Mouse (Mus musculus) macrophage (primary cell): ENCODE measurements around the gene 0610009B22Rik. TPM values are rescaled to one million over a fixed set of nuclear protein-coding genes. Genes with fewer than 3 reads are reported as not detected.
A peak's percentile ranks its signal among the peaks of the same experiment; 100 is the strongest.
"Not testable (repeated sequence)": the region's sequence is repeated elsewhere in the genome, so short reads cannot be mapped to it uniquely, and the experiment has no call there.

ENCODE experiments used
- H3K27ac ChIP-seq: fragments of 350-480 bp; formaldehyde crosslinking; 2 replicates; pipeline ENCODE4 v1.9.0; 2021
- H3K36me3 ChIP-seq: fragments of 350-480 bp; formaldehyde crosslinking; 2 replicates; pipeline ENCODE4 v1.9.0; 2021; ENCODE audit errors: inconsistent target
- H3K4me3 ChIP-seq: fragments of 350-480 bp; formaldehyde crosslinking; 2 replicates; pipeline ENCODE4 v1.9.0; 2021; ENCODE audit errors: inconsistent target
- H3K79me2 ChIP-seq: fragments of 350-480 bp; formaldehyde crosslinking; 2 replicates; pipeline ENCODE4 v1.9.0; 2021; ENCODE audit errors: inconsistent target
- WGBS: methylation state at CpG from one replicate; pipeline ENCODE4 v1.1.7; 2026; ENCODE audit warnings: inconsistent platforms; ENCODE audit not compliant: missing documents; 5-methylcytosine and 5-hydroxymethylcytosine counted together
- polyA plus RNA-seq: library from polyadenylated mRNA; stranded (reverse); fragments of 250-400 nt; gene quantifications from 3 replicates; pipeline ENCODE4 v1.2.4, GENCODE M21; 2018; ENCODE audit warnings: inconsistent platforms
- total RNA-seq, 78 experiments: library from RNA; depleted of rRNA; stranded (reverse); fragments of 250-400 nt; gene quantifications; 1 replicate in 9 of 78; 2 replicates in 24 of 78; 3 replicates in 43 of 78; 4 replicates in 2 of 78; pipeline ENCODE4 v1.2.4; 2018; ENCODE audit warnings: inconsistent platforms in 56 of 78

0610009B22Rik gene
- 1 to 10 TPM in 16 of 26 experiments, under 1 TPM in 1, not detected in 9; 0.90 to 5.7 (median 2.2) TPM for total RNA-seq (2018; cell fraction: chromatin; rRNA removed)
- total RNA-seq (2018; cell fraction: cytosol; rRNA removed): 10 to 100 TPM; 15.0 to 46.2 (median 27.1) TPM
- total RNA-seq (2018; cell fraction: nucleus; rRNA removed): 10 to 100 TPM in 4 of 26 experiments, 1 to 10 TPM in 21, not detected in 1; 1.9 to 13.4 (median 5.8) TPM
- polyA plus RNA-seq: 31.2 to 56.1 TPM (median 46.3 TPM) in 3 replicates

GRCm38 (mm10) chr11:51688330-51689328 is at the start of gene 0610009B22Rik:
0610009B22Rik (minus strand) TSS chr11:51688874.
- WGBS: under 1% methylated on average over 59 of the region's 60 CpGs
- Histone ChIP-seq H3K27ac (peak within 1 kb of the TSS; percentile 97), H3K79me2 (peaks cover 20% of the 10 kb centered on the region), H3K4me3 (peak within 1 kb of the TSS; percentile 97), H3K36me3 (no peaks in the 10 kb centered on the region)

- not testable (repeated sequence) for H3K27ac ChIP-seq, H3K4me3 ChIP-seq
- WGBS: 92% methylated on average over 7 of the region's 13 CpGs
- Histone ChIP-seq H3K36me3 (peaks cover 44% of the 10 kb centered on the region), H3K79me2 (peaks cover 22% of the 10 kb centered on the region; the same call in 1 of the 2 replicates)
Observed at GRCm38 (mm10) chr11:51734218-51734617, 45.5 kb upstream of the 0610009B22Rik start.

GRCm38 (mm10) chr11:51732883-51733282 is 44.2 kb upstream of the 0610009B22Rik start:
- H3K36me3 ChIP-seq: peaks cover 48% of the 10 kb centered on the region
- 18% methylated on average over 1 of the region's 1 CpGs for WGBS

DNA sequence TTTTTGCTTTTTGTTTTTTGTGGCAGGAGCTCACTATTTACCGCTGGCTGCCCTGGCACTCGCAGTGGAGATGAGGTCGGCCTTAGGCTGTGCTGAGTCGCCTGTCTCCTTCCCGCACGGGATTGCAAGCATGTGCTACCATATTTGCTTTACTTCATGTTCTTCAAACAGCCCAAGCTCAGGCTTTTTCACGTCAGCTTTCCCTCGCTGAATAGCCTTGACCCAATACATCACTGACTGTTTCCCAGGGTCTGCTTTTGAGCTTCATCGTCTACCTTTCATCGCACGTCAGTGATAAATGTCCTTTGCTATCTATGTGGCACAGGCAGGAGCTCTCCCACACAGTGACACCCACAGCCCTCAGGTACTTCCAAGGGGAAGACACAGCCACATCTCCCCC is 32.4 kb upstream of the 0610009B22Rik start:
- Histone ChIP-seq H3K4me3 (no peak overlapping the region), H3K79me2 (no peaks in the 10 kb centered on the region), H3K27ac (no peak overlapping the region), H3K36me3 (peaks cover 68% of the 10 kb centered on the region)
- WGBS: 93% methylated on average over 11 of the region's 11 CpGs

More at GRCm38 (mm10) chr11:51732883-51733282, 44.2 kb upstream of the 0610009B22Rik start:
- H3K27ac ChIP-seq: no peak overlapping the region
- H3K79me2 ChIP-seq: peaks cover 10% of the 10 kb centered on the region; the same call in 1 of the 2 replicates
- no peak overlapping the region for H3K4me3 ChIP-seq

GRCm38 (mm10) chr11:51707080-51707479 is 18.4 kb upstream of the 0610009B22Rik start:
- peaks cover 66% of the 10 kb centered on the region for H3K36me3 ChIP-seq
- no peak overlapping the region for H3K27ac ChIP-seq
- no peaks in the 10 kb centered on the region for H3K79me2 ChIP-seq
- no peak overlapping the region for H3K4me3 ChIP-seq
- whole genome bisulfite sequencing: 95% methylated on average over 6 of the region's 13 CpGs

DNA sequence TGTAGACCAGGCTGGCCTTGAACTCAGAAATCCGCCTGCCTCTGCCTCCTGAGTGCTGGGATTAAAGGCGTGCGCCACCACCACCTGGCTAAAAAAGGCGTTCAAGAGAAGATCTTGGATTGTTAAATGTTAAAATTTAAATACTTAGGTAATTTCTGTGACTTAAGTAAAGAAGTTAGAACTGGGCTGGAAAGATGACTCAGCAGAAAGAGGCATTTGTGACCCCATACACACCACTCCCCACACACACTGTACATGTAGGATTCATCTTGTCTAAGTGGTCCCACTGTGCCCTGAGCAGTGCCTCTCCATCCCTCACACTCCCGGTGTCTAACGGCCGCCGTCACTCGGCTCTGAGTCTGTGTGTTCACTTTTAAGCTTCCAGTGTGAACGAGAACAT is 17.8 kb upstream of the 0610009B22Rik start:
- Histone ChIP-seq H3K4me3 (no peak overlapping the region), H3K27ac (no peak overlapping the region), H3K79me2 (no peaks in the 10 kb centered on the region), H3K36me3 (peaks cover 60% of the 10 kb centered on the region)
- whole genome bisulfite sequencing: 96% methylated on average over 7 of the region's 10 CpGs

DNA sequence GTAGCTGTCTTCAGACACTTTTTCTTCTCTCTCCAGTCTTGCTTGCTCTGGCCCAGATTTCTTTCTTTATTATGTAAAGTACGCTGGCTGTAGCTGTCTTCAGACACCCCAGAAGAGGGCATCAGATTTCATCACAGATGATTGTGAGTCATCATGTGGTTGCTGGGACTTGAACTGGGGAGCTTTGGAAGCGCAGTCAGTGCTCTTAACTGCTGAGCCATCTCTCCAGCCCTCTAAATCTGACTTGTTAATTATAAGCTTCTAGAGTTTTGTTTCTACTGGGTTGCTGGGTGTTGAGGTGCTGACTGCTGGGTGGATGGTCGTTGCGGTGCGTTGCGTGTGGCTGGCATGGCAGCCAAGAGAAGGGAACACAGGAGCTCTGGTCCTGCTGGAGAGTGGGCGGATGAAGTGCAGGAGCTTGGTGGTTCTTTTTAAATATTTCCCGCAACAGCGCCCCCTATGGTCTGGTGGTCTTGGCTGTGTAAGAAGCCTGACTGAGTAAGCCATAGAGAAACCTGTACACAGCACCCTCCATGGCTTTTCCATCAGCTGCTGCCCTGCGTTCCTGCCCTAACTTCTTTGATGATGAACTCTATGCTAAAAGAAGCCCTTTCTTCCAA is 14.8 kb upstream of the 0610009B22Rik start:
- 86% methylated on average over 10 of the region's 10 CpGs for WGBS
- Histone ChIP-seq H3K4me3 (no peak overlapping the region), H3K27ac (no peak overlapping the region), H3K79me2 (no peaks in the 10 kb centered on the region), H3K36me3 (peaks cover 69% of the 10 kb centered on the region)

GRCm38 (mm10) chr11:51702831-51703230 is 14.2 kb upstream of the 0610009B22Rik start:
- H3K36me3 ChIP-seq: peaks cover 67% of the 10 kb centered on the region
- WGBS: 97% methylated on average over 3 of the region's 3 CpGs
- H3K27ac ChIP-seq: no peak overlapping the region
- H3K79me2 ChIP-seq: no peaks in the 10 kb centered on the region
- H3K4me3 ChIP-seq: no peak overlapping the region

DNA sequence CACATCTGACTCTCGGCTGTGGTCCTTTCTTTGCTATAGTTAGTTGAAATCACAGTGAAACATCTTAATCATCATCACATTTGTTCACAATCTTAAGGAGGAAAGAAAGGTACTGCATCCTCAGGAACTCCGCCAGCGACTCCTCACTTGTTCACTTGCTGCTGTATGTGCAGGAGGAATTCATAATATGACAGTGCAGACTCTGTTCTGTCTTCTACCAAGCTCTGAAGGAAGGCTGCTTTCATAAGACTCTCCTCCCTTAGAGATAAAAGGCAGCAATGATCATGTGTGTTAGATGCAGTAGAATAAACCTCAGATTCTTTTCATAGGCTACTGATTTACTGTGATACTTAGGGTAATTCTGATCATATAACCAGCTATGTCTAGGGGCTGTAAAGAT is 6.3 kb upstream of the 0610009B22Rik start:
- peaks cover 34% of the 10 kb centered on the region for H3K36me3 ChIP-seq
- no peak overlapping the region for H3K27ac ChIP-seq
- no peak overlapping the region for H3K4me3 ChIP-seq
- WGBS: 96% methylated on average over 3 of the region's 3 CpGs
- no peaks in the 10 kb centered on the region for H3K79me2 ChIP-seq

- H3K79me2 ChIP-seq: peaks cover 20% of the 10 kb centered on the region
- not testable (repeated sequence) for H3K4me3 ChIP-seq, H3K36me3 ChIP-seq, H3K27ac ChIP-seq
- 92% methylated on average over 1 of the region's 3 CpGs for WGBS
Observed at GRCm38 (mm10) chr11:51690597-51690996, 1.9 kb upstream of the 0610009B22Rik start.

- H3K4me3 ChIP-seq: peak overlapping the region; percentile 97
- peaks cover 20% of the 10 kb centered on the region for H3K79me2 ChIP-seq
Observed at GRCm38 (mm10) chr11:51689343-51689742, 669 bp upstream of the 0610009B22Rik start.

GRCm38 (mm10) chr11:51681976-51682374 is 6.7 kb downstream of the 0610009B22Rik start:
- 51% methylated on average over 8 of the region's 8 CpGs for WGBS
- H3K36me3 ChIP-seq: no peaks in the 10 kb centered on the region
- H3K27ac ChIP-seq: no peak overlapping the region
- H3K4me3 ChIP-seq: no peak overlapping the region
- H3K79me2 ChIP-seq: peaks cover 7% of the 10 kb centered on the region; the same call in 1 of the 2 replicates

More at GRCm38 (mm10) chr11:51689343-51689742, 669 bp upstream of the 0610009B22Rik start:
- Histone ChIP-seq H3K27ac (peak overlapping the region; percentile 97), H3K36me3 (no peaks in the 10 kb centered on the region)
- 30% methylated on average over 6 of the region's 6 CpGs for WGBS

DNA sequence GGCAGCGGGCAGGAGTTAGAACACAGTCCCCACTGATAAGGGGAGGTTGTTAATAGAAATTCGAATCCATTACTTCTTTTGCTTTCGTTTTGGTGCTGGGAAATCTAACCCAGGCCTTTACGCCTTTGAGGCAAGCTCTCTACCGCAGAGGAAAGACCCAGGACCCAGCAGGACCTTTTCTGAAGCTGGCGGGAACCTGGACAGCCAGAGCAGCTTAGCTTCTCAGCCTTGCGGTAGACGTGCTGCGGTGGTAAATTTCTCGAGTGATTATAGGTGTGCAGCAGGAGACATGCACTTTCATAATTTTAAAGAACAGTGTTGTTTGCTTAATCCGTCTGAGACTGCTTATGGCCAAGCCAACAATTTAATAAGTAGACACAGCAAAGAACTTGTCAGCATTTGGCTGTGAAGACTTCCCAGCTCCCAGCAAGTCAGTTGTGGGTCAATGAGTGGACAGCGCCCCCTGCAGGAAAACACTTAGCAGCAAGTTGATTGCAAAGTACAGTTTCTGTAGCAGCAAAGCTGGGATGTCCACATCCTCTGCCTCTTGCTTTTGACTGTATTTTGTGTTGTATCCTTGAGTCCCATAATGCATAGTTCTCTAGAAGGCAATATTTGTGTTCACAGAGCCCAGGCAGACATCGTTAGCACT is 7.2 kb downstream of the 0610009B22Rik start:
- H3K36me3 ChIP-seq: no peaks in the 10 kb centered on the region
- peaks cover 1% of the 10 kb centered on the region; the same call in 1 of the 2 replicates for H3K79me2 ChIP-seq
- no peak overlapping the region for H3K4me3 ChIP-seq
- 26% methylated on average over 13 of the region's 13 CpGs for WGBS
- no peak overlapping the region for H3K27ac ChIP-seq

GRCm38 (mm10) chr11:51679466-51679865 is 9.2 kb downstream of the 0610009B22Rik start:
- Histone ChIP-seq H3K4me3 (no peak overlapping the region), H3K36me3 (no peaks in the 10 kb centered on the region), H3K27ac (no peak overlapping the region), H3K79me2 (no peaks in the 10 kb centered on the region)
- 97% methylated on average over 3 of the region's 3 CpGs for WGBS
